Mouse (Mus musculus) midbrain, embryonic 12.5 days (tissue): ENCODE measurements around the gene Mab21l1. TPM values are rescaled to one million over a fixed set of nuclear protein-coding genes. Genes with fewer than 3 reads are reported as not detected.
A peak's percentile ranks its signal among the peaks of the same experiment; 100 is the strongest.

Source experiments
- ATAC-seq: fragments of 200-750 bp; cut with Nextera tagmentation; 2 replicates; pipeline ENCODE4 v1.8.0; 2017; ENCODE audit warnings: low read depth, moderate TSS enrichment, moderate library complexity; ENCODE audit not compliant: low FRiP score
- H3K27ac ChIP-seq: fragments of 300-500 bp; sonication (generic); replicated peaks from 2 replicates; pipeline ENCODE4 v1.5.1; 2016; ENCODE audit warnings: mild to moderate bottlenecking
- H3K27me3 ChIP-seq: fragments of 300-500 bp; sonication (generic); 2 replicates; pipeline ENCODE4 v1.6.1; 2016; ENCODE audit warnings: mild to moderate bottlenecking
- H3K36me3 ChIP-seq: fragments of 300-500 bp; sonication (generic); 2 replicates; pipeline ENCODE4 v1.6.1; 2016
- H3K4me1 ChIP-seq: fragments of 300-500 bp; sonication (generic); 2 replicates; pipeline ENCODE4 v1.6.1; 2016
- H3K4me2 ChIP-seq: fragments of 300-500 bp; sonication (generic); replicated peaks from 2 replicates; pipeline ENCODE4 v1.6.1; 2016; ENCODE audit warnings: mild to moderate bottlenecking, moderate library complexity
- H3K4me3 ChIP-seq: fragments of 300-500 bp; sonication (generic); 2 replicates; pipeline ENCODE4 v1.5.1; 2016; ENCODE audit warnings: mild to moderate bottlenecking
- H3K9ac ChIP-seq: fragments of 300-500 bp; sonication (generic); replicated peaks from 2 replicates; pipeline ENCODE4 v1.6.1; 2016; ENCODE audit warnings: mild to moderate bottlenecking, moderate library complexity
- H3K9me3 ChIP-seq: fragments of 300-500 bp; sonication (generic); 2 replicates; pipeline ENCODE4 v1.6.1; 2016; ENCODE audit warnings: mild to moderate bottlenecking
- WGBS: fragments of 180-500 bp; shearing (Covaris S2); methylation state at CpG from one replicate; pipeline ENCODE4 v1.1.7; 2016; 5-methylcytosine and 5-hydroxymethylcytosine counted together
- polyA plus RNA-seq: library from polyadenylated mRNA; unstranded; fragments of >200 nt; fragmentation: Nextera tagmentation; extraction: Ambion mirVana; gene quantifications from 2 replicates; pipeline ENCODE4 v1.2.1, GENCODE M21; 2016

The Mab21l1 gene
- polyA plus RNA-seq, 1 experiment from 2014 or later, result 164 TPM

GRCm38 (mm10) chr3:55780120-55781070 is 1.9 kb upstream of the Mab21l1 start:
- peak overlapping the region; percentile 70 for H3K4me3 ChIP-seq
- H3K4me1 ChIP-seq, result peaks cover 44% of the 10 kb centered on the region
- H3K27ac ChIP-seq, result peak overlapping the region; percentile 91
- peak; percentile 71 for ATAC-seq
- under 1% methylated on average over 53 of the region's 53 CpGs for WGBS
- H3K27me3 ChIP-seq, result peaks cover 22% of the 10 kb centered on the region; the same call in 1 of the 2 replicates
- peak overlapping the region; percentile 60 for H3K4me2 ChIP-seq
- H3K9me3 ChIP-seq, result no peaks in the 10 kb centered on the region
- H3K9ac ChIP-seq, result peak overlapping the region; percentile 69
- no peaks in the 10 kb centered on the region for H3K36me3 ChIP-seq

GRCm38 (mm10) chr3:55781429-55782055 is 768 bp upstream of the Mab21l1 start:
- Histone ChIP-seq H3K36me3 (no peaks in the 10 kb centered on the region), H3K27ac (peak overlapping the region; percentile 94), H3K4me3 (peak overlapping the region; percentile 70), H3K9ac (peak overlapping the region; percentile 86), H3K4me2 (peak overlapping the region; percentile 60), H3K9me3 (no peaks in the 10 kb centered on the region), H3K27me3 (peaks cover 24% of the 10 kb centered on the region; the same call in 1 of the 2 replicates), H3K4me1 (peaks cover 44% of the 10 kb centered on the region)
- WGBS, result 5% methylated on average over 5 of the region's 5 CpGs
- ATAC-seq, result no peak

GRCm38 (mm10) chr3:55782771-55783170 is 461 bp downstream of the Mab21l1 start:
- H3K4me2 ChIP-seq, result peak overlapping the region; percentile 60
- H3K36me3 ChIP-seq, result no peaks in the 10 kb centered on the region
- WGBS, result under 1% methylated on average over 22 of the region's 22 CpGs
- peaks cover 47% of the 10 kb centered on the region for H3K4me1 ChIP-seq
- peak overlapping the region; percentile 94 for H3K27ac ChIP-seq
- no peak for ATAC-seq
- H3K9ac ChIP-seq, result peak overlapping the region; percentile 86
- H3K27me3 ChIP-seq, result peaks cover 24% of the 10 kb centered on the region; the same call in 1 of the 2 replicates
- peak overlapping the region; percentile 70 for H3K4me3 ChIP-seq
- no peaks in the 10 kb centered on the region for H3K9me3 ChIP-seq

GRCm38 (mm10) chr3:55783171-55784081 is 1.1 kb downstream of the Mab21l1 start:
- Histone ChIP-seq H3K36me3 (no peaks in the 10 kb centered on the region), H3K27ac (peak overlapping the region; percentile 94), H3K4me1 (peaks cover 49% of the 10 kb centered on the region), H3K4me3 (peak overlapping the region; percentile 70), H3K4me2 (peak overlapping the region; percentile 60), H3K27me3 (peaks cover 24% of the 10 kb centered on the region; the same call in 1 of the 2 replicates), H3K9ac (peak overlapping the region; percentile 86), H3K9me3 (no peaks in the 10 kb centered on the region)
- WGBS, result 1% methylated on average over 45 of the region's 45 CpGs
- ATAC-seq, result no peak

GRCm38 (mm10) chr3:55784101-55784500 is 1.8 kb downstream of the Mab21l1 start:
- Histone ChIP-seq H3K4me2 (peak overlapping the region; percentile 60), H3K9ac (peak overlapping the region; percentile 86), H3K36me3 (no peaks in the 10 kb centered on the region), H3K27me3 (peaks cover 24% of the 10 kb centered on the region; the same call in 1 of the 2 replicates), H3K4me1 (peaks cover 51% of the 10 kb centered on the region), H3K4me3 (peak overlapping the region; percentile 70), H3K9me3 (no peaks in the 10 kb centered on the region), H3K27ac (peak overlapping the region; percentile 94)
- WGBS, result 2% methylated on average over 7 of the region's 7 CpGs
- no peak for ATAC-seq

GRCm38 (mm10) chr3:55785266-55785980 is 3.1 kb downstream of the Mab21l1 start:
- H3K9ac ChIP-seq, result peak overlapping the region; percentile 64

GRCm38 (mm10) chr3:55785981-55786725 is 3.8 kb downstream of the Mab21l1 start:
- Histone ChIP-seq H3K4me3 (peak overlapping the region; percentile 44), H3K9ac (peak overlapping the region; percentile 73), H3K4me2 (peak overlapping the region; percentile 58), H3K27ac (peak overlapping the region; percentile 94), H3K4me1 (peaks cover 44% of the 10 kb centered on the region), H3K36me3 (no peaks in the 10 kb centered on the region), H3K27me3 (peaks cover 22% of the 10 kb centered on the region), H3K9me3 (no peaks in the 10 kb centered on the region)
- no peak for ATAC-seq
- WGBS, result 4% methylated on average over 3 of the region's 3 CpGs

More at GRCm38 (mm10) chr3:55785266-55785980, 3.1 kb downstream of the Mab21l1 start:
- Histone ChIP-seq H3K36me3 (no peaks in the 10 kb centered on the region), H3K4me2 (peak overlapping the region; percentile 58), H3K9me3 (no peaks in the 10 kb centered on the region), H3K4me1 (peaks cover 52% of the 10 kb centered on the region), H3K27ac (peak overlapping the region; percentile 94), H3K27me3 (peaks cover 24% of the 10 kb centered on the region; the same call in 1 of the 2 replicates), H3K4me3 (peak overlapping the region; percentile 44)
- ATAC-seq, result no peak
- 39% methylated on average over 4 of the region's 4 CpGs for WGBS

- Histone ChIP-seq H3K4me2 (peak overlapping the region; percentile 58), H3K36me3 (no peaks in the 10 kb centered on the region), H3K4me3 (peak overlapping the region; percentile 44), H3K9ac (peak overlapping the region; percentile 73), H3K4me1 (peaks cover 38% of the 10 kb centered on the region), H3K27ac (peak overlapping the region; percentile 94), H3K9me3 (no peaks in the 10 kb centered on the region), H3K27me3 (peaks cover 16% of the 10 kb centered on the region)
- WGBS, result 4% methylated on average over 17 of the region's 17 CpGs
- ATAC-seq, result no peak
Measured at GRCm38 (mm10) chr3:55786835-55787486, 4.7 kb downstream of the Mab21l1 start.

- WGBS, result under 1% methylated on average over 53 of the region's 54 CpGs
- Histone ChIP-seq H3K27ac (peak overlapping the region; percentile 94), H3K4me3 (peak overlapping the region; percentile 44), H3K9ac (peak overlapping the region; percentile 73), H3K9me3 (no peaks in the 10 kb centered on the region), H3K4me2 (peak overlapping the region; percentile 58), H3K36me3 (no peaks in the 10 kb centered on the region), H3K4me1 (peaks cover 33% of the 10 kb centered on the region), H3K27me3 (peaks cover 13% of the 10 kb centered on the region)
- ATAC-seq, result peak; percentile 71
Measured at GRCm38 (mm10) chr3:55787487-55788213, 5.3 kb downstream of the Mab21l1 start.
